Mouse (Mus musculus) adrenal gland, postnatal 10 days (tissue): ENCODE measurements around the gene Ccdc153. TPM values are rescaled to one million over a fixed set of nuclear protein-coding genes. Genes with fewer than 3 reads are reported as not detected.

Experiments
- DNase-seq: peaks from one replicate; pipeline ENCODE4 v3.0.0; 2021; ENCODE audit warnings: mixed read lengths
- long read RNA-seq, 2 experiments: library from polyadenylated mRNA; stranded (forward); transcript quantifications; one replicate each; pipeline ENCODE4 v2.0.0; 2021
- total RNA-seq, 2 experiments: library from RNA; stranded (reverse); gene quantifications; 2 replicates each; pipeline ENCODE4 v1.2.3; 2021

Gene Ccdc153
- total RNA-seq: 1 to 10 TPM; 1.5 to 1.6 TPM
- long read RNA-seq, experiment 1: 0 reads
- long read RNA-seq, experiment 2: 0 reads

GRCm38 (mm10) chr9:44240399-44240798, at the start of gene Ccdc153:
Gene Ccdc153 (plus strand): TSS chr9:44240676.
- no peak for DNase-seq

GRCm38 (mm10) chr9:44191166-44191565, 49.3 kb upstream of the Ccdc153 start:
- DNase-seq: no peak

- no peak for DNase-seq
Measured at GRCm38 (mm10) chr9:44192312-44192711, 48.2 kb upstream of the Ccdc153 start.

DNA sequence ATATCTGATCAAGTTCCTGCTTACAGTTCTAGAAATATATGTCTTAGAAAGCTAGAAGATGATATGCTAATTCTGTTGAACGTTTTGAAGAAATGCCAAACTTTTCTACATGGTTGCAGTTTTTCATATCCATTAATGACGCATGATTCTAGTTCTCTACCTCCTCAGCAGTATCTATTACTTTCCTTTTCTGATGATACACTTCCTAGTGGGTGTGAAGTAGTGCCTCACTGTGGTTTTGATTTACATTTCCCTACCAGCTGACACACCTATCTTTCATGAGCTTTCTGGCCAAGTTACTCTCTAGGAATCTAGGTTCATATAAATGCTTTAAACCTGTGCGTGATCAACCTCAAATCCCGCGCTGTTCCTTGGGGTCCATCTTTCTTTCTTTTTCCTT, 47.7 kb upstream of the Ccdc153 start:
- DNase-seq: no peak

GRCm38 (mm10) chr9:44194000-44194399, 46.5 kb upstream of the Ccdc153 start:
- DNase-seq: no peak

GRCm38 (mm10) chr9:44196354-44196753, 44.1 kb upstream of the Ccdc153 start:
- no peak for DNase-seq

GRCm38 (mm10) chr9:44199166-44199565, 41.3 kb upstream of the Ccdc153 start:
- no peak for DNase-seq

- DNase-seq: no peak
Measured at GRCm38 (mm10) chr9:44199580-44199979, 40.9 kb upstream of the Ccdc153 start.

GRCm38 (mm10) chr9:44200458-44200857, 40.0 kb upstream of the Ccdc153 start:
- DNase-seq: no peak

- no peak for DNase-seq
Measured at GRCm38 (mm10) chr9:44207840-44208239, 32.6 kb upstream of the Ccdc153 start.

- no peak for DNase-seq
Measured at GRCm38 (mm10) chr9:44209416-44209815, 31.1 kb upstream of the Ccdc153 start.

GRCm38 (mm10) chr9:44212406-44212805, 28.1 kb upstream of the Ccdc153 start:
- no peak for DNase-seq

- DNase-seq: no peak
Measured at GRCm38 (mm10) chr9:44213538-44213937, 26.9 kb upstream of the Ccdc153 start.

DNA sequence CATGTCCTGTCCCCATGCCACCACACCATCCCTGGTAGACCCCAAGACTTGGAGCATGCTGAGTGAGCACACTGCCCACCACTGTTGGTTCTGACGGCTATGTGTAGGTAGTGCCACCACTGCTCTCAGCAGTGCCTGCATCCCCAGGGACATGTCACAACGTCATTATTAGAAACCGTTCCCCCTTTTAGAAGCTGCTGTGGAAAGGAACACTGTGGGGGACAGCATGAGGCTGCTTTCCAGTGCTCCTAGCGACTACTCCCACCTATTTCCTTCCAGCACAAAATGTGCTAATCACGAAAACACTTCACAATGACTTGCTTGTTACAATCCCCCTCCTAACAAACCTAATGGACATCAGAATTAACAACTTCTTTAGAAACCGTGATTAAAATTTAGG, 14.5 kb upstream of the Ccdc153 start:
- no peak for DNase-seq

DNA sequence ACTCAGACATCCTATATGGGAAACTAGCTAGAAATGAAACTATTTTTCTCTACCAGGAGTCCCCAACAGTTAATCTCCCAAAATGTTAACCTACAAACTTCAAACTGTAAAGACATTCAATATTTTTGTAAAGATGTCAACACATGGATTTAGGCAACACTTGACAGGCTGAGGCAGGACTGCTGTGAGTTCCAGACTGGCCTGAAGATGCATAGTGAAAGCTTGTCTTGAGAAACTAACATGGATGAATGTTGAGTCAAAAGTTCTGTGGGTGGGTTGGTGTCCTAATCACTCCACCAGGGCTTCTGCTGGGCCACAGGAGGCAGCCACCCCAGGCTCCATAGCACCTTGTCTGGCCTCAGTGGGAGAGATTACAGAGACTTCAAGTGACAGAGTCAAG, 8.9 kb upstream of the Ccdc153 start:
- DNase-seq: no peak

DNA sequence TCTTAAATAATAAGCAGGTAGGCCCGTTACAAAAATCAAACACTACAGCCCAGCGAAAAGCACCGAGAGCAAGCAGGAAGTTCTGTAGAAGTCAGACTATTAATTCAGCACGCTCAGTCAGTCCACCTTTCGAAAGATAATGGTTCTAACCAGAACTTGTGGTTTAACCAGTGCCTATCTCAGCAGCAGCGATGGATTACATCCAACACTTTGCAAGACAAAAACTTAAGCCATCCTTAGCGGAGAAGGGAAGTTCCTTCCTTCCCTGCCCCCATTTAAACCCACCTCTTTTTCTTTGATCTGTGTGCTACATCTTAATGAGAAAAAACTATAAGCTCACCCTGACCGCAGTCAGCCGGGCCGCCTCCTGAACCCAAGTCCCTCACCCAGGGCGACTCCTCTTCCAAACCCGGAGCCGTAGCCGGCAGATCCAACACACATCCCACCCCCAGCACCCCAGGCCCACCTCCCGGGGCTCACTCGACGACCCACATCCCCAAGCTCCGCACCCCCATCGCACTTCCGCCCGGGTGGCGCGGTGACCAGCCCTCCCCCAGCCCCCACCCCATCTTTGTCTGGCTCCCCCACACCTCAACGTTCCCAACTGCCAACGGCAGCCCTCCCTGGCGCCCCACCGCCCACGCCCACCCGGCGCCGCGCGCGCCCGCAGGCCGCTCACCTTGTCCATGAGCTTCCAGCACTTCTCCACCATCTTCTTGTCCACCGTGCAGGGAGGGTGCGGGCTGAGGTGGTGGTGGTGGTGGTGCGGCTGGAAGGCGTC, 7.3 kb upstream of the Ccdc153 start:
- DNase-seq: no peak

GRCm38 (mm10) chr9:44233802-44234478, 6.5 kb upstream of the Ccdc153 start, which contains the start of gene Cbl:
Gene Cbl (minus strand): TSS chr9:44234049.
- DNase-seq: peak; percentile 99

GRCm38 (mm10) chr9:44234479-44235427, 5.7 kb upstream of the Ccdc153 start:
- DNase-seq: peak; percentile 75

DNA sequence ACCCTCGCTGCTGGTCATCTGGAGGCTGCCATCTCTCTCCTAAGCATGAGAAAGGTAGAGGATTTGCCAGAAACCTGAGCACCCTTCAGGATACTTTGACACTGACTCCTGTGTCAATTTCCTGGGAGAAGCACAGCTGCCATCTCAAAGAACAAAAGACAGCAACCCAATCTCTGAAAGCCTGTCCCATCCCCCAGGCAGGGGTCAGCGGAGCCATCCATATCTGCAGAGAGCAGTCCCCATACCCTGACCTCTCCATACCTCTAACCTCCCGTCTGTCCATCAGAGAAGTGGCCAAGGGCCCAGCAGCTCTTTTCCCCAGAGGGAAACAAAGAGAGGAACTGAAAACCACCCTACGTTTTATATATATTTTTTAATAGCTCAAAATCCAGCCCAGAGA, 3.9 kb upstream of the Ccdc153 start:
- DNase-seq: no peak

DNA sequence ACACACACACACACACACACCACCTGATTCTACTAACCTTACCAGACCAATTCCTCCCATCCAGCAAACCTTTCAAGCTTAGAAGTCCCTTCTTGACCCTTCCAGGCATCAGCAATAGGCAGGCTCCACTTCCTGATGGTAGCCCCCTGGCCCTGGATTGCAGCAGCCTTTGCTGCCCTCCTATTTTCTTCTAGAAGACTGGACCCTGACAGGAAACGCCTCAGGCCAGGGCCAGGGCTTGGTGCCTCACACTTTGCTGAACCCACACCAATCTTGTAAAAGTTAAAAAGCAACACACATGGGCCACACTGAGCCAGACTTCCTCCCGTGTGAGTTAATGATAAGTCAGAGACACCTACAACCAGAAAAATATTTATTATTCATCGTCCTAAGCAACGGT, 3.3 kb upstream of the Ccdc153 start:
- DNase-seq: no peak

- DNase-seq: no peak
Measured at GRCm38 (mm10) chr9:44238501-44239190, 1.8 kb upstream of the Ccdc153 start.

GRCm38 (mm10) chr9:44239447-44239846, 1.0 kb upstream of the Ccdc153 start:
- DNase-seq: peak; percentile 70
